Mouse (Mus musculus): ENCODE results near the gene Chst8.

- TF ChIP-seq CTCF (IDR thresholded peaks at IDR 0.05; ENCODE audit: borderline replicate concordance, insufficient read depth, low read length) (no peak), POLR2A (IDR thresholded peaks at IDR 0.05; ENCODE audit: low read depth, low read length) (no peak)
These were observed 37.6 kb downstream of the Chst8 start for GRCm38 (mm10) chr7:34774947-34775346.

Data from embryonic fibroblast, embryonic 13.5 days (primary cell).